Mouse (Mus musculus) embryonic facial prominence, embryonic 10.5 days (tissue): ENCODE data around the gene Kpna1. TPM values are rescaled to one million over a fixed set of nuclear protein-coding genes. Genes with fewer than 3 reads are reported as not detected.

Experiments used
- polyA plus RNA-seq: library from polyadenylated mRNA; unstranded; fragments of >200 nt; fragmentation: Nextera tagmentation; extraction: Ambion mirVana; gene quantifications from 2 replicates; pipeline ENCODE4 v1.2.1, GENCODE M21; 2016

Kpna1 gene
- polyA plus RNA-seq, 1 experiment from 2014 or later = 66.8 TPM

Other genes with a start within 250 kb of the Kpna1 start
- gene Dirc2, start 209.4 kb upstream of the Kpna1 start, polyA plus RNA-seq = 11.1 and 12.0 TPM in 2 replicates
- gene Hspbap1, start 208.4 kb upstream of the Kpna1 start, polyA plus RNA-seq = 30.2 and 31.7 TPM in 2 replicates
- gene Parp14, start 107.2 kb upstream of the Kpna1 start, polyA plus RNA-seq = 0.26 and 0.43 TPM in 2 replicates
- gene Parp9, start 40.3 kb upstream of the Kpna1 start, polyA plus RNA-seq = 2.1 and 2.5 TPM in 2 replicates
- gene Dtx3l, start 39.6 kb upstream of the Kpna1 start, polyA plus RNA-seq = 2.3 and 2.8 TPM in 2 replicates
- gene Wdr5b, start 62.4 kb downstream of the Kpna1 start, polyA plus RNA-seq = 7.8 and 8.7 TPM in 2 replicates
- 351 and 357 TPM in 2 replicates for gene Fam162a, start 92.8 kb downstream of the Kpna1 start, polyA plus RNA-seq
- 92.9 and 106 TPM in 2 replicates for gene Ccdc58, start 92.9 kb downstream of the Kpna1 start, polyA plus RNA-seq
- gene Csta1, start 152.5 kb downstream of the Kpna1 start, polyA plus RNA-seq = 0.06 and 0.09 TPM in 2 replicates
- not detected in 2 replicates for gene Stfa2l1, start 178.1 kb downstream of the Kpna1 start, polyA plus RNA-seq
- gene Gm5483, start 205.5 kb downstream of the Kpna1 start, polyA plus RNA-seq = not detected in 2 replicates
- gene Gm5416, start 231.7 kb downstream of the Kpna1 start, polyA plus RNA-seq = not detected in 2 replicates
- not detected in 2 replicates for gene 2010005H15Rik, start 242.7 kb downstream of the Kpna1 start, polyA plus RNA-seq